ENCODE assay signal across 10 mouse cellular contexts in genomic region chr7:18962795-18963194, GRCm38 (mm10). TPM values are rescaled to one million over a fixed set of nuclear protein-coding genes. Genes with fewer than 3 reads are reported as not detected.
DNase-seq lines count a peak whose midpoint lies in the region; ATAC-seq lines count a peak whose summit lies in the region.
"Had no signal": no experiment of that assay in that cellular context is flagged by ENCODE, and none has a peak within 500 bp of the region (broad histone marks: within the 10 kb centered on the region; RNA-seq: fewer than 3 reads in every experiment).

No protein-coding gene starts in this region.

- no peak for DNase-seq in liver, embryonic 11.5 days (ENCODE audit: low spot score)
- DNase-seq in liver = no peak
- DNase-seq in frontal cortex, postnatal 36 days (ENCODE audit: low spot score in 2 of 2) = no peak
- no peak for DNase-seq in cerebellum, adult 9-11 months
- no peak for DNase-seq in lung, postnatal 14 days

- H3K27me3 ChIP-seq in liver, embryonic 11.5 days (replicated peaks; ENCODE audit: control insufficient read depth, insufficient read depth, low read length) = peaks cover 83% of the 10 kb centered on the region
- H3K27me3 ChIP-seq in forebrain, embryonic 13.5 days = peaks cover 14% of the 10 kb centered on the region; the same call in 1 of the 2 replicates
- H3K27me3 ChIP-seq in limb, embryonic 12.5 days = peaks cover 98% of the 10 kb centered on the region
- H3K27me3 ChIP-seq in neural tube, embryonic 14.5 days (ENCODE audit: control insufficient read depth, insufficient read depth, low read length) = no peaks in the 10 kb centered on the region

- H3K4me3 ChIP-seq in liver, embryonic 11.5 days (ENCODE audit: low read depth, low read length) = peak overlapping the region; percentile 2; the same call in 1 of the 2 replicates
- peak overlapping the region; percentile 37 for H3K4me3 ChIP-seq in forebrain, embryonic 13.5 days
- H3K4me3 ChIP-seq in limb, embryonic 12.5 days (replicated peaks) = peak overlapping the region; percentile 15; the same call in 1 of the 2 replicates
- peak overlapping the region; percentile 18; the same call in 1 of the 2 replicates for H3K4me3 ChIP-seq in neural tube, embryonic 14.5 days (ENCODE audit: low read depth, low read length)

- no peaks in the 10 kb centered on the region for H3K36me3 ChIP-seq in liver, embryonic 11.5 days (ENCODE audit: control insufficient read depth, insufficient read depth, low read length)
- H3K36me3 ChIP-seq in forebrain, embryonic 13.5 days (ENCODE audit: poor library complexity, severe bottlenecking) = peaks cover 6% of the 10 kb centered on the region; the same call in 1 of the 2 replicates
- no peaks in the 10 kb centered on the region for H3K36me3 ChIP-seq in limb, embryonic 12.5 days
- peaks cover 4% of the 10 kb centered on the region for H3K36me3 ChIP-seq in neural tube, embryonic 14.5 days (ENCODE audit: control insufficient read depth, insufficient read depth, low read length)

- H3K27ac ChIP-seq in liver, embryonic 11.5 days (ENCODE audit: low read depth, low read length) = no peak overlapping the region
- no peak overlapping the region for H3K27ac ChIP-seq in forebrain, embryonic 13.5 days
- no peak overlapping the region for H3K27ac ChIP-seq in limb, embryonic 12.5 days
- no peak overlapping the region for H3K27ac ChIP-seq in neural tube, embryonic 14.5 days (ENCODE audit: low read depth, low read length)

- 2% methylated on average over 20 of the region's 20 CpGs for WGBS in liver, embryonic 11.5 days
- WGBS in forebrain, embryonic 13.5 days = 2% methylated on average over 20 of the region's 20 CpGs
- under 1% methylated on average over 20 of the region's 20 CpGs for WGBS in limb, embryonic 12.5 days
- WGBS in neural tube, embryonic 14.5 days = 3% methylated on average over 20 of the region's 20 CpGs

- H3K9me3 ChIP-seq in liver, embryonic 11.5 days (ENCODE audit: control insufficient read depth, low read length) = no peaks in the 10 kb centered on the region
- no peaks in the 10 kb centered on the region for H3K9me3 ChIP-seq in forebrain, embryonic 13.5 days (replicated peaks)
- no peaks in the 10 kb centered on the region for H3K9me3 ChIP-seq in limb, embryonic 12.5 days
- no peaks in the 10 kb centered on the region for H3K9me3 ChIP-seq in neural tube, embryonic 14.5 days (ENCODE audit: control insufficient read depth, low read length)

- no peak for ATAC-seq in liver, embryonic 11.5 days (replicated peaks; ENCODE audit: low FRiP score)
- no peak for ATAC-seq in forebrain, embryonic 13.5 days
- ATAC-seq in limb, embryonic 12.5 days (ENCODE audit: insufficient number of reproducible peaks, insufficient read depth, low FRiP score, low TSS enrichment, low read depth) = no peak
- ATAC-seq in neural tube, embryonic 14.5 days (ENCODE audit: low read depth) = no peak

- H3K9ac ChIP-seq in liver, embryonic 11.5 days (ENCODE audit: low read depth, low read length) = no peak overlapping the region
- peak overlapping the region; percentile 55 for H3K9ac ChIP-seq in forebrain, embryonic 13.5 days
- H3K9ac ChIP-seq in limb, embryonic 12.5 days (replicated peaks) = no peak overlapping the region
- H3K9ac ChIP-seq in neural tube, embryonic 14.5 days (replicated peaks; ENCODE audit: low read depth, low read length) = no peak overlapping the region

- H3K4me1 ChIP-seq in liver, embryonic 11.5 days (replicated peaks; ENCODE audit: control insufficient read depth, insufficient read depth, low read length) = no peaks in the 10 kb centered on the region; the same call in 1 of the 2 replicates
- peaks cover 49% of the 10 kb centered on the region for H3K4me1 ChIP-seq in forebrain, embryonic 13.5 days
- H3K4me1 ChIP-seq in limb, embryonic 12.5 days (replicated peaks) = peaks cover 16% of the 10 kb centered on the region
- peaks cover 24% of the 10 kb centered on the region for H3K4me1 ChIP-seq in neural tube, embryonic 14.5 days (ENCODE audit: control insufficient read depth, insufficient read depth, low read length)

- H3K4me2 ChIP-seq in liver, embryonic 11.5 days = peak overlapping the region; percentile 44
- peak overlapping the region; percentile 65 for H3K4me2 ChIP-seq in forebrain, embryonic 13.5 days
- peak overlapping the region; percentile 30 for H3K4me2 ChIP-seq in limb, embryonic 12.5 days
- peak overlapping the region; percentile 36 for H3K4me2 ChIP-seq in neural tube, embryonic 14.5 days (ENCODE audit: low read depth, low read length)

RNA-seq across cellular contexts. Expression of gene Nanos2, which starts 24.4 kb away (rescaled TPM):
- polyA plus RNA-seq in liver, embryonic 11.5 days (2014; fragmentation: Nextera tagmentation; extraction: Ambion mirVana) = not detected in 2 replicates
- 0.68 and 0.69 TPM in 2 replicates for polyA plus RNA-seq in forebrain, embryonic 13.5 days (2015; fragmentation: Nextera tagmentation; extraction: Ambion mirVana)
- polyA plus RNA-seq in limb, embryonic 12.5 days (2016; fragmentation: Nextera tagmentation; extraction: Ambion mirVana) = not detected in 2 replicates
- polyA plus RNA-seq in neural tube, embryonic 14.5 days (2014; fragmentation: Nextera tagmentation; extraction: Ambion mirVana) = 0.84 and 1.1 TPM in 2 replicates
- polyA plus RNA-seq: large intestine, adult 2 months; spleen, adult 2 months had no signal

RNA-seq across cellular contexts. Expression of gene Mypop, which starts 28.2 kb away (rescaled TPM):
- polyA plus RNA-seq in liver, embryonic 11.5 days (2014; fragmentation: Nextera tagmentation; extraction: Ambion mirVana) = 1.5 and 2.2 TPM in 2 replicates
- 2.8 TPM in 2 replicates for polyA plus RNA-seq in forebrain, embryonic 13.5 days (2015; fragmentation: Nextera tagmentation; extraction: Ambion mirVana)
- polyA plus RNA-seq in limb, embryonic 12.5 days (2016; fragmentation: Nextera tagmentation; extraction: Ambion mirVana) = 6.4 and 6.5 TPM in 2 replicates
- 6.0 and 6.9 TPM in 2 replicates for polyA plus RNA-seq in neural tube, embryonic 14.5 days (2014; fragmentation: Nextera tagmentation; extraction: Ambion mirVana)

RNA-seq across cellular contexts. Expression of gene Nova2, which starts 37.1 kb away (rescaled TPM):
- polyA plus RNA-seq in liver, embryonic 11.5 days (2014; fragmentation: Nextera tagmentation; extraction: Ambion mirVana) = 0.22 and 0.41 TPM in 2 replicates
- 12.3 and 13.7 TPM in 2 replicates for polyA plus RNA-seq in forebrain, embryonic 13.5 days (2015; fragmentation: Nextera tagmentation; extraction: Ambion mirVana)
- polyA plus RNA-seq in limb, embryonic 12.5 days (2016; fragmentation: Nextera tagmentation; extraction: Ambion mirVana) = 0.31 and 0.33 TPM in 2 replicates
- polyA plus RNA-seq in neural tube, embryonic 14.5 days (2014; fragmentation: Nextera tagmentation; extraction: Ambion mirVana) = 17.1 and 18.4 TPM in 2 replicates

RNA-seq across cellular contexts. Expression of gene Irf2bp1, which starts 41.0 kb away (rescaled TPM):
- polyA plus RNA-seq in liver, embryonic 11.5 days (2014; fragmentation: Nextera tagmentation; extraction: Ambion mirVana) = 23.3 and 24.9 TPM in 2 replicates
- 22.1 and 23.3 TPM in 2 replicates for polyA plus RNA-seq in forebrain, embryonic 13.5 days (2015; fragmentation: Nextera tagmentation; extraction: Ambion mirVana)
- polyA plus RNA-seq in limb, embryonic 12.5 days (2016; fragmentation: Nextera tagmentation; extraction: Ambion mirVana) = 44.4 and 47.5 TPM in 2 replicates
- 29.7 and 30.3 TPM in 2 replicates for polyA plus RNA-seq in neural tube, embryonic 14.5 days (2014; fragmentation: Nextera tagmentation; extraction: Ambion mirVana)

RNA-seq across cellular contexts. Expression of gene Ccdc61, which starts 52.6 kb away (rescaled TPM):
- 20.8 and 21.1 TPM in 2 replicates for polyA plus RNA-seq in liver, embryonic 11.5 days (2014; fragmentation: Nextera tagmentation; extraction: Ambion mirVana)
- polyA plus RNA-seq in forebrain, embryonic 13.5 days (2015; fragmentation: Nextera tagmentation; extraction: Ambion mirVana) = 25.6 and 27.9 TPM in 2 replicates
- polyA plus RNA-seq in limb, embryonic 12.5 days (2016; fragmentation: Nextera tagmentation; extraction: Ambion mirVana) = 39.9 and 45.3 TPM in 2 replicates
- 17.6 and 20.2 TPM in 2 replicates for polyA plus RNA-seq in neural tube, embryonic 14.5 days (2014; fragmentation: Nextera tagmentation; extraction: Ambion mirVana)
